Comparison of ENCODE assay signal across 8 mouse cellular contexts in genomic region chr4:151044037-151044943, GRCm38 (mm10). TPM values are rescaled to one million over a fixed set of nuclear protein-coding genes. Genes with fewer than 3 reads are reported as not detected.
DNase-seq lines count a peak whose midpoint lies in the region; ATAC-seq and TF ChIP-seq lines count a peak whose summit lies in the region.

TSS of gene Per3 (minus strand) at chr4:151044665.

- ATAC-seq in embryonic facial prominence, embryonic 15.5 days (ENCODE audit: insufficient number of reproducible peaks, low FRiP score, low TSS enrichment, low read depth): peak; percentile 95
- peak; percentile 98 for ATAC-seq in limb, embryonic 14.5 days (ENCODE audit: low FRiP score, low read depth)
- peak; percentile 94 for ATAC-seq in midbrain, postnatal 0 days (ENCODE audit: low FRiP score)

- peak; percentile 28; the same call in 1 of the 2 replicates for TF ChIP-seq POLR2A in bone marrow, adult 2 months (IDR thresholded peaks at IDR 0.05; ENCODE audit: borderline replicate concordance, control insufficient read depth, low read depth, low read length)
- 0 out of 2 replicates have a peak, but pooled peaks have one; percentile 62 for TF ChIP-seq POLR2A in limb, embryonic 14.5 days (IDR thresholded peaks at IDR 0.05; ENCODE audit: borderline replicate concordance, extremely low read depth, insufficient read depth, insufficient read length)

- WGBS in bone marrow, adult 2 months: under 1% methylated on average over 79 of the region's 79 CpGs
- WGBS in embryonic facial prominence, embryonic 15.5 days: under 1% methylated on average over 71 of the region's 79 CpGs
- WGBS in limb, embryonic 14.5 days: under 1% methylated on average over 47 of the region's 79 CpGs
- under 1% methylated on average over 59 of the region's 79 CpGs for WGBS in midbrain, postnatal 0 days

- no peaks in the 10 kb centered on the region for H3K9me3 ChIP-seq in embryonic facial prominence, embryonic 15.5 days (replicated peaks)
- H3K9me3 ChIP-seq in limb, embryonic 14.5 days (ENCODE audit: control insufficient read depth, low read length): no peaks in the 10 kb centered on the region
- H3K9me3 ChIP-seq in midbrain, postnatal 0 days (ENCODE audit: low read length): no peaks in the 10 kb centered on the region

- peak; percentile 95 for DNase-seq in 416B (ENCODE audit: low read depth)
- DNase-seq in heart, adult 8-10 months (ENCODE audit: low spot score): peak; percentile 97
- DNase-seq in kidney, adult 9 months: peak; percentile 99
- peak; percentile 91 for DNase-seq in limb, embryonic 14.5 days (ENCODE audit: low spot score)
- peak; percentile 91 for DNase-seq in midbrain, postnatal 0 days (ENCODE audit: low spot score)
- DNase-seq in spleen, postnatal 14 days (ENCODE audit: low spot score in 2 of 2): peak; percentile 91 to 93

- no peaks in the 10 kb centered on the region for H3K27me3 ChIP-seq in embryonic facial prominence, embryonic 15.5 days
- no peaks in the 10 kb centered on the region for H3K27me3 ChIP-seq in limb, embryonic 14.5 days (ENCODE audit: control insufficient read depth, insufficient read depth, low read length)
- no peaks in the 10 kb centered on the region for H3K27me3 ChIP-seq in midbrain, postnatal 0 days (ENCODE audit: insufficient read depth, low read length)

- TF ChIP-seq CTCF in bone marrow, adult 2 months (IDR thresholded peaks at IDR 0.05; ENCODE audit: control insufficient read depth, insufficient read depth, low read length): no peak
- TF ChIP-seq CTCF in midbrain, postnatal 0 days (IDR thresholded peaks at IDR 0.05): no peak

- H3K4me3 ChIP-seq in bone marrow, adult 2 months (replicated peaks; ENCODE audit: control insufficient read depth, low read depth, low read length): peak within 1 kb of the TSS; percentile 71
- H3K4me3 ChIP-seq in embryonic facial prominence, embryonic 15.5 days (replicated peaks): peak within 1 kb of the TSS; percentile 66
- H3K4me3 ChIP-seq in limb, embryonic 14.5 days (replicated peaks; ENCODE audit: low read length): peak within 1 kb of the TSS; percentile 64
- peak within 1 kb of the TSS; percentile 57 for H3K4me3 ChIP-seq in midbrain, postnatal 0 days (ENCODE audit: low read depth, low read length)

- no peaks in the 10 kb centered on the region; the same call in 1 of the 2 replicates for H3K4me1 ChIP-seq in bone marrow, adult 2 months (ENCODE audit: control insufficient read depth, insufficient read depth, low read length)
- peaks cover 15% of the 10 kb centered on the region for H3K4me1 ChIP-seq in embryonic facial prominence, embryonic 15.5 days
- H3K4me1 ChIP-seq in limb, embryonic 14.5 days (ENCODE audit: control insufficient read depth, insufficient read depth, low read length): peaks cover 5% of the 10 kb centered on the region; the same call in 1 of the 2 replicates
- no peaks in the 10 kb centered on the region for H3K4me1 ChIP-seq in midbrain, postnatal 0 days (ENCODE audit: insufficient read depth, low read length)

- peaks cover 25% of the 10 kb centered on the region for H3K36me3 ChIP-seq in embryonic facial prominence, embryonic 15.5 days
- H3K36me3 ChIP-seq in limb, embryonic 14.5 days (ENCODE audit: control insufficient read depth, insufficient read depth, low read length): peaks cover 24% of the 10 kb centered on the region
- peaks cover 10% of the 10 kb centered on the region; the same call in 1 of the 2 replicates for H3K36me3 ChIP-seq in midbrain, postnatal 0 days (ENCODE audit: insufficient read depth, low read length)

- H3K9ac ChIP-seq in embryonic facial prominence, embryonic 15.5 days: peak within 1 kb of the TSS; percentile 52
- peak within 1 kb of the TSS; percentile 65 for H3K9ac ChIP-seq in limb, embryonic 14.5 days (ENCODE audit: low read depth, low read length, severe bottlenecking)
- H3K9ac ChIP-seq in midbrain, postnatal 0 days (replicated peaks; ENCODE audit: low read length, poor library complexity, severe bottlenecking): peak within 1 kb of the TSS; percentile 57

- peak within 1 kb of the TSS; percentile 75 for H3K27ac ChIP-seq in bone marrow, adult 2 months (ENCODE audit: control insufficient read depth, insufficient read depth, low read depth, low read length, poor library complexity)
- peak within 1 kb of the TSS; percentile 34; the same call in 1 of the 2 replicates for H3K27ac ChIP-seq in embryonic facial prominence, embryonic 15.5 days (replicated peaks)
- 0 out of 2 replicates have a peak within 1 kb of the TSS, but pooled peaks have one; percentile 13 for H3K27ac ChIP-seq in limb, embryonic 14.5 days (replicated peaks; ENCODE audit: low read depth, low read length)
- peak within 1 kb of the TSS; percentile 32; the same call in 1 of the 2 replicates for H3K27ac ChIP-seq in midbrain, postnatal 0 days (ENCODE audit: low read depth, low read length)

- peak within 1 kb of the TSS; percentile 92 for H3K4me2 ChIP-seq in embryonic facial prominence, embryonic 15.5 days (replicated peaks)
- H3K4me2 ChIP-seq in limb, embryonic 14.5 days (replicated peaks; ENCODE audit: low read depth, low read length, severe bottlenecking): peak within 1 kb of the TSS; percentile 99
- peak within 1 kb of the TSS; percentile 92 for H3K4me2 ChIP-seq in midbrain, postnatal 0 days (ENCODE audit: low read depth, low read length, poor library complexity, severe bottlenecking)

RNA-seq across cellular contexts. Expression of gene Per3, which starts in this region (rescaled TPM):
- 5.8 and 6.7 TPM in 2 replicates for polyA plus RNA-seq in bone marrow, adult 2 months (2011; ENCODE audit: insufficient read depth, insufficient read length, low replicate concordance, missing spikeins)
- polyA plus RNA-seq in embryonic facial prominence, embryonic 15.5 days (2015; fragmentation: Nextera tagmentation; extraction: Ambion mirVana): 5.4 and 6.8 TPM in 2 replicates
- total RNA-seq in heart, adult 8-10 months (2022): 10 to 100 TPM in 3 of 4 experiments, 1 to 10 TPM in 1; 7.6 to 19.1 (median 16.9) TPM
- polyA plus RNA-seq in limb, embryonic 14.5 days (2012; rRNA removed): 7.8 and 10.4 TPM in 2 replicates
- 6.1 and 6.9 TPM in 2 replicates for polyA plus RNA-seq in limb, embryonic 14.5 days (2014; fragmentation: Nextera tagmentation; extraction: Ambion mirVana)
- total RNA-seq in midbrain, postnatal 0 days (2014; rRNA removed): 4.3 and 6.5 TPM in 2 replicates
- 4.0 and 4.5 TPM in 2 replicates for polyA plus RNA-seq in midbrain, postnatal 0 days (2015; fragmentation: Nextera tagmentation; extraction: Ambion mirVana)

Comparison
In these comparisons a context has a peak if more than half of its experiments do, and no peak if none do; other contexts are left out.
1. Peak in every context shown above with its lines: DNase-seq, ATAC-seq, H3K4me3 ChIP-seq and H3K27ac ChIP-seq.
2. H3K27ac ChIP-seq: peak in every context shown above with its lines; median percentile 75 in bone marrow, adult 2 months; 34 in embryonic facial prominence, embryonic 15.5 days; 32 in midbrain, postnatal 0 days; 13 in limb, embryonic 14.5 days.